Mouse (Mus musculus) megakaryocyte, embryonic 14.5 days (primary cell): ENCODE measurements at regions not wholly inside any gene's neighbourhood (a gene's known extent, or its start where the extent isn't known, plus 50 kb on each side); places are given as distances from the start of the nearest gene placed in this dataset.

Experiments used
- H3K27me3 ChIP-seq: replicated peaks from 2 replicates; pipeline ENCODE3; 2012; ENCODE audit warnings: inconsistent platforms
- H3K36me3 ChIP-seq: replicated peaks from 2 replicates; pipeline ENCODE3; 2012; ENCODE audit warnings: low read length, inconsistent platforms, mixed read lengths
- H3K4me1 ChIP-seq: 2 replicates; pipeline ENCODE4 v1.6.1; 2012; ENCODE audit warnings: inconsistent platforms
- H3K4me3 ChIP-seq: replicated peaks from 2 replicates; pipeline ENCODE3; 2012; ENCODE audit warnings: moderate library complexity, mild to moderate bottlenecking, inconsistent platforms
- H3K9me3 ChIP-seq: 2 replicates; pipeline ENCODE4 v1.6.1; 2012; ENCODE audit warnings: inconsistent platforms
- FLI1 ChIP-seq: IDR thresholded peaks from 2 replicates; pipeline ENCODE4 v1.6.1; 2012; ENCODE audit warnings: low read length, inconsistent platforms, mixed read lengths
- GATA1 ChIP-seq: IDR thresholded peaks from 3 replicates; pipeline ENCODE4 v1.6.1; 2012; ENCODE audit warnings: mixed read lengths, low read length, inconsistent platforms, borderline replicate concordance

DNA sequence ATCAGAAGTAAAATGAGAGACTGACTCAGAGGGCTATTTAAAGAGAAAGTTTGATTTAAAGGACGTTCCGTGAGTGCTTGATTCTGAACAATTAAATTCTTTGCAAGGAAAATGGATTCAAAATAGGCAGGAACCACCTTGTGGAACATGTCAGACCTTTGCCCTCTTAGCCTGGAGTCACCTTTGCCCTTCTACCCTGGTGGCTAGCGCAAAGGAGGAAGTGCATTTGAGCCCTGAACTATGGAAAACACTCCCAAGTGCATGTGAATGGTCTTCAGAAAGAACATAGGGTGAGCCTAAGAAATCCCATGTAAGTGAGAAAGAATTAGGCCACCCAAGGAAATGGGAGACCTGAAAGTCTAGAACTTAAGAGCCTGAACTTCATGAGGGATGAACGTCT is 185.2 kb downstream of the Mreg start:
- no peaks in the 10 kb centered on the region for H3K27me3 ChIP-seq
- no peak overlapping the region for H3K4me3 ChIP-seq
- TF ChIP-seq FLI1 (no peak), GATA1 (no peak)
- peaks cover 3% of the 10 kb centered on the region; the same call in 1 of the 2 replicates for H3K9me3 ChIP-seq
- no peaks in the 10 kb centered on the region for H3K36me3 ChIP-seq
- no peaks in the 10 kb centered on the region for H3K4me1 ChIP-seq

DNA sequence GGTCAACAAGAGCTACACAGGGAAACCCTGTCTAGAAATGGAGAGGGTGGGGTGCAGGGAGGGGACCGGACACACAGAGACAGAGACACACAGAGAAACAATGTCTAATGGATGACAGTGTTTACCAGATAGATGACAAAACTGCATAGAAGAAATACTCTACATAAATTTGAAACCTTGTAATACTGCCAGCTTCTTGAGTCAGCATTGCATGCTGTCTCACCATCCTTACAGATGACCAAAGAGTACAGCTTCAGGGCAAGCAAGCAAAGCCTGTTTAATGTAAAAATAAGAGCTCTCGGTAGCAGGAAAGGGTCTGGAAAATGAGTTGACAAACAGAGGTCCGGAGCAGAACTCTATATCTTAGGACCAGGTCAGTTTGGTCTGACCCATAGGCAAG is 189.5 kb downstream of the Mreg start:
- Histone ChIP-seq H3K9me3 (peaks cover 3% of the 10 kb centered on the region; the same call in 1 of the 2 replicates), H3K4me3 (no peak overlapping the region), H3K36me3 (no peaks in the 10 kb centered on the region), H3K4me1 (no peaks in the 10 kb centered on the region), H3K27me3 (no peaks in the 10 kb centered on the region)
- TF ChIP-seq FLI1 (no peak), GATA1 (no peak)

DNA sequence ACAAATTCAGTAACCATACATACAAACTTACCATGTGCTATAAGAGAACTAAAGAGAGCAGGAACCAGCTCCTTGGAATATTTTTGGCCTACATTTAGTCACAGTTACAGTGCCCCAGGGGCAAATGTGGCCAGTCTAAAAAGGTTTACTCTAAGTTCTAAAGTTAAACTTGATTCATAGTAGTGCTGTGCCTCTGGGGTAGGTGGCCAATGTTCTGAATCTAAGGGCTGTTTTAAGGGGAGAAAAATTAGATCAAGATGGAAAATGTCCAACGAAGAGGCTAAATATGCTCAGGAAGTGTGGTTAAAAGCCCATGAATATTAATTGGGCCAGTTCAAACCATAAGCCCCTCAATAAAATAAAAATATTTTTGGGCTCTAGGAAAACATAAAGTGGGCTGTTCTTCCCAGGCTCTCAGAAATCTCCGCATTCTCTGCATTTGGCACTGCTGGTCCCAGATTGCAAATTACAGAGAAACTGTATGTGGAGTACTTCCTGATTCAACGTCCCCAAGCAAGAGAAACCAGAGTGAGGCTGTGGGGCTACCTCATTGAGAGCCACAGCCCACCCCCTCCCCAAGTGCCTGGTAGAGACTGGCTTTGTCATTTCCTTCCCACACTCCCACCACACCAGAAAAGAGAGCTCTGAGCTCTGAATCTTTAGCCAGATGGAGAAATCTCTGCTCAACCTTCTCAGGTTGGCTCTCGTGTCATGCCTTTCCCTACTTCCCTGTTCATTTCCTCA is 193.5 kb downstream of the Mreg start:
- Histone ChIP-seq H3K4me3 (no peak overlapping the region), H3K27me3 (no peaks in the 10 kb centered on the region), H3K36me3 (no peaks in the 10 kb centered on the region), H3K9me3 (no peaks in the 10 kb centered on the region), H3K4me1 (peaks cover 6% of the 10 kb centered on the region)
- TF ChIP-seq FLI1 (no peak), GATA1 (no peak)

DNA sequence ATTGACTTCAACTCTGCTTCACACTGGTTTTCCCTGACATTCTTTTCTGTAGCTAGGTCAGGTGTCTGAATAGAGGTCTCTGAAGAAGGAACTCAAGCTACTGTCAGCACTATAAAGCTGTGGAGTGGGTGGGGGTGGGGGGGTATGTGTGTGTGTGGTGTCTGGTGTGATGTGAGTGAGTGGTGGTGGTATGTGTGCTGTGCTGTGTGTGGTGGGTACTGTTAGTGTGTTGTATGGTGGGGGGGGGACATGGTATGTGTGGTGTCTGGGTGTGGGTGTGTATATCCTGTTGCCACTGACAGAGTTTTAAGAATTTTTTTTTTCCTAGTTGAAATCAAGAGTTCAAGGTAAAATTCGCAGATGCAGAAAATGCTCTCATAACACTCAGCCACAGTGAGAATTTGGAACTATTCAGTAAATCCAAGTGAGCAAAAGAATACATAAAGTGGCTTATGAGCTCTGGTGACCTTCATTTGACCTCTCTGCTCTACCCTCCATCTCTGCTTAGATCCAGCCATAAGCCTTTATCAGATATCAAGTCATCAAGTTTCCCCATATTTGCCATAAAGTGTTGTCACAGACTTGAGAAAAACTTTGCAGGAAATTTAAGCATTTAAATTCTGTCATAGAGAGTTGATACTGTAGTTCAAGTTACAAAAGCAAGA is 194.2 kb downstream of the Mreg start:
- TF ChIP-seq FLI1 (no peak), GATA1 (no peak)

DNA sequence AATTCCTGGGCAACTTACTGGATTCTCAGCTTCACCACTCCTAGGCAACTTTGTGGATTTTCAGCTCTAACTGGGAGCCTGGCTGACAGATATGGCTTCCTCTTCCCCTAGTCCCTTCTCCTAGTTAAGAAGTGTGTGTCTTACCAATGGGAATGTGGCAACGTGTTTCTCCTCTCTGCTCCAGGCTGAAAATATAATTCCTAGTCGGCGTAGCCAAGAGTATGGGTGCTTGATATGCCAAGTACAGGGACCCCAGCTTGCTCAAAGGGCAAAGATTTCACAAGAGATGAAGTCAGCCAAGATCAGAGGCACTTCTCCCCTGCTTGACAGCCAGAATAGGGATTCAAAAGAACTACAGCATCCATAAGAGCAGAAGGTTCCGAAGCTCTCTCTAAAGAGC is 196.6 kb downstream of the Mreg start:
- peaks cover 6% of the 10 kb centered on the region for H3K4me1 ChIP-seq
- H3K4me3 ChIP-seq, result no peak overlapping the region
- H3K27me3 ChIP-seq, result no peaks in the 10 kb centered on the region
- TF ChIP-seq FLI1 (no peak), GATA1 (no peak)
- no peaks in the 10 kb centered on the region for H3K9me3 ChIP-seq
- H3K36me3 ChIP-seq, result no peaks in the 10 kb centered on the region

More for the DNA sequence above, 194.2 kb downstream of the Mreg start:
- Histone ChIP-seq H3K4me3 (no peak overlapping the region), H3K4me1 (peaks cover 6% of the 10 kb centered on the region), H3K9me3 (no peaks in the 10 kb centered on the region), H3K36me3 (no peaks in the 10 kb centered on the region), H3K27me3 (no peaks in the 10 kb centered on the region)

DNA sequence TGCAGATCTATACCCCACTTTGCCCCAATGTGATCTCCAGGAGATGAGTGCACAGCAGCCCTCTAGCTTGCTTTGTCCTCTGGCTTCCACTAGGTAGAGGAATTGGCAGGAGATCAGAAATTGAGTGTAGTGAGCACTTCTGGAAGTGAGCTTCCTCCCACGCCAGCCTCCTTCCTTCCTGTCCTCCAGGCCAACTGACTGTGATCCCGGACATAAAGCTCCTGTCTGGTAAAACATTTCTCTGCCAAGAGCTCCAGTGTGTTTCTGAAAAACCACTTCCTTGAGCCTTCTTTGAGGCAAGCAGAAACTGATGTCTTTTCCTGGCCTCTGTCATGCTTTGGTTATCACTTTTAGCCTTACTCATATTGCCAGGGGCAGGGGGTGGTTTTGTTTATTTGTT is 197.5 kb downstream of the Mreg start:
- TF ChIP-seq GATA1, result no peak
- TF ChIP-seq FLI1, result no peak
- Histone ChIP-seq H3K36me3 (no peaks in the 10 kb centered on the region), H3K4me1 (peaks cover 6% of the 10 kb centered on the region), H3K4me3 (no peak overlapping the region), H3K9me3 (no peaks in the 10 kb centered on the region), H3K27me3 (no peaks in the 10 kb centered on the region)

DNA sequence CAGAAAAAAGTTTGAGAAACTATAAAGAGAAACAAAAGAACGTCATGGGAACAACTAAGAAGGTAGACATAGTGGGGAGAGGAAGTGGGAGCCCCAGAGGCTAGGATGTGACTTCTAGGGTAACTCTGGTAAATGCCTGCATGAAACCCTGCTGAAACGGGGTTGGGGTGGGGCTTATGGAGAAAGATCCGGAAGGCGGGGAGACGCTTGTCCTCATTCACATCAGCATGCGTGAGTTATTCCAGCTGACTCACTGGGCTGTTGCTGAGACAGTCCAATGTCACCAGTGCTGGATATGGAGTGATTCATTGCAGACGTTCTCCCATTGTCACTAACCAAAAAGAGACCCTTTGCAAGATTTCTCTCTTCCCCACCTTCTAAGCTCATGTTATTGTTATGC is 198.2 kb downstream of the Mreg start:
- TF ChIP-seq FLI1 (no peak), GATA1 (no peak)
- Histone ChIP-seq H3K36me3 (no peaks in the 10 kb centered on the region), H3K4me3 (no peak overlapping the region), H3K4me1 (peaks cover 6% of the 10 kb centered on the region), H3K27me3 (no peaks in the 10 kb centered on the region), H3K9me3 (no peaks in the 10 kb centered on the region)

DNA sequence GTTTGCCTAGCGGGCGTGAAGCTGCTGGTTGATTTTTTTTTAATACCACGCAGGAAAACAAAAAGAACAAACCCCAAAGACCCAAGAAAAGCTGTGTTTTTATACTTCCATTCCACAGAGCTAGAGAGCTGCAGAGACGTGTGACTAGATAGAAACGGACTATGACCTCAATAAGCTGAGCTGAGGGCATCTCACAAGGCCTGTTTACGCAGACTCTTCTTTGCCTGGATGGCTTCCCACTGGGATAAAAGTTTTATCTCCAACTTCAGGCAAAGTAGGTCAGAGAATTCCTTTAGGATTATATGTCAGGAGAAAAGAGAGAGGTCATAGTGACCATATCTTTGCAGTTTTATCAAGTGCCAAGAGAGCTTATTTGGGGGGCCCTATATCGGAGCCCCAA is 199.4 kb downstream of the Mreg start:
- no peaks in the 10 kb centered on the region for H3K9me3 ChIP-seq
- no peak overlapping the region for H3K4me3 ChIP-seq
- no peak for TF ChIP-seq GATA1
- H3K4me1 ChIP-seq, result peaks cover 6% of the 10 kb centered on the region
- H3K36me3 ChIP-seq, result no peaks in the 10 kb centered on the region
- H3K27me3 ChIP-seq, result no peaks in the 10 kb centered on the region

DNA sequence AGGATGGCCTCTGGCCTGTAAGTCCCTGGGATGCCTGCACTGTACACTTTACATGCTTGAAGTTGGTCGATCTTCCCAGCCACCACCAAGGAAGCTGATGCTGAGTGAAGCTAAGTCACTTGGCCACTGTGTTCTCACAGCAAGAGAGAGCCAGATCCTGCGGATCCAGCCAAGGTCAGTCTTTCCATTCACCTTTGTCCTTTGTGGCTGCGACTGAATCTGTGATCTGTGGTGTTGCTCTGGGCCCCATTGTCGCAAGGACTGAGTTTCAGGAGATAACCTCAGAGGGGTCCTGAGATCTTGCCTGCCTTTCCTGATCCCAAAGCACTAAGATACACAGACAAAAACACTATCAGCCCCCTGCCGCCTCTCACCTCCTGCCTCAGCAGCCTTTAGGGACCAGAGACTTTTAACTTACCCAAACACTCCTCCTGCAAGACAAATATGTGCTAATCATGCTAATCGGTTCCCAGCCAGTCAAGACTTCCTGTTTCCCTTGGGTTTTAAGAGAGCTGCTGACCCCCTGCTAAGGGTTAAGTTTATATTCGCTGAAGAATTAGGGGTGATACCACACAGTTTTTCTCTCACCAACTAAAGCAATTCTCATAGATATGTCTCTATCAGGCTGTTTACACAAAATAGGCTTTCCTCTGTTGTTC is 202.7 kb downstream of the Mreg start:
- Histone ChIP-seq H3K36me3 (no peaks in the 10 kb centered on the region), H3K4me3 (no peak overlapping the region), H3K9me3 (no peaks in the 10 kb centered on the region), H3K27me3 (no peaks in the 10 kb centered on the region), H3K4me1 (peaks cover 3% of the 10 kb centered on the region)
- no peak for TF ChIP-seq FLI1
- no peak for TF ChIP-seq GATA1

DNA sequence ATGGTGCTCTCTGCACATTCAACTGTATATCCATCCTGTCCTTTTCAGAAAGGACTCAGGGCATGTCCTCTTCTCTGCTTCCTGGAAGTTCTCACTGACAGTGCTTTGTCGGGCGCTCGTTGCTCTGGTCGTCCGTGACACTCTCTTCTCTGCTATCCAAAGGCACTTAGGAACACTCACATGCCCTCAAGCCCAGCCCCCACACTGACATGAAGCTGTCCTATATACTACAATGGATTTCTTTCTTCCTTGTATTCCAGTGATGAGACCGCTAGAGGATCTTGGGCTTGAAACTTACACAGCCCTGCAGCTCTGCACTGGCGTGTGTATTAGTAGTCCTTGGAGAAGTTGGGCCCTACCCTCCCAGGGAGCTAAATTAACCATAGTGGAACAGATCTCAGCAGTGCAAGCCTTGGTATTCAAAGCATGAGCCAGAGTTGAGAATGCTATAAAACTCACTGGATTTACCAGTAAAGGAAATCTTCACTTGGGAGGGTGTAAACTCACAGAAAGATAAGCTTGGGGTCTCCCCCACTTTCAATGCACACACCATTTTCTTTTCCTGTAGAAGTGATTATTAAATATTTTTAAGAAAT is 205.3 kb downstream of the Mreg start:
- H3K4me3 ChIP-seq, result no peak overlapping the region
- no peaks in the 10 kb centered on the region for H3K36me3 ChIP-seq
- no peaks in the 10 kb centered on the region for H3K27me3 ChIP-seq
- TF ChIP-seq GATA1 (no peak), FLI1 (no peak)
- H3K9me3 ChIP-seq, result no peaks in the 10 kb centered on the region
- H3K4me1 ChIP-seq, result no peaks in the 10 kb centered on the region
